Mouse (Mus musculus): ENCODE data around the gene Agbl1. TPM values are rescaled to one million over a fixed set of nuclear protein-coding genes. Genes with fewer than 3 reads are reported as not detected.

Agbl1 gene
- polyA plus RNA-seq, 1 experiment from 2014 or later, result 0.18 TPM

DNA sequence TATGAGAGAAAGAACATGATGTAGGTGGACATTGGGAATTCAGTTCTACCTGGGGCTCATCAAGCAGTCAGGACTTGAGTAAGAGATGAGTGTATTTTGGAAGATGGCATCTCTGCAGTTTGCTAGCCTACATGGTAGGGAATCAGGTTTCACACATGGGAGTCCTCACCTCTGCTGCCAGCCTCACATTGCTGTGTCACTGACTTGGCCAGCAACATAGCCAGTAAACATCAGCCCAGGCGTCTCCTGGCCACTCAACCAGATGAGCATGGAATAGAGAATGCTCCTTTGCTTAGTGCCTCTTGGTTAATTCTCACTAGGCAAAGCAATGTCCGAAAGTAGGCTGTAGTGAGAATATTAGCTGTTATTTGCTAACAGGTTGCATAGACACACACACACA is 255.9 kb downstream of the Agbl1 start:
- H3K9ac ChIP-seq, result no peak overlapping the region
- H3K4me3 ChIP-seq, result no peak overlapping the region
- H3K36me3 ChIP-seq, result no peaks in the 10 kb centered on the region
- H3K27me3 ChIP-seq, result no peaks in the 10 kb centered on the region
- ATAC-seq (ENCODE audit: insufficient number of reproducible peaks, low FRiP score, low TSS enrichment, low read depth), result no peak
- no peak overlapping the region for H3K27ac ChIP-seq
- no peaks in the 10 kb centered on the region for H3K4me1 ChIP-seq
- no peak overlapping the region for H3K4me2 ChIP-seq
- WGBS, result 71% methylated on average over 2 of the region's 2 CpGs
- H3K9me3 ChIP-seq, result no peaks in the 10 kb centered on the region

DNA sequence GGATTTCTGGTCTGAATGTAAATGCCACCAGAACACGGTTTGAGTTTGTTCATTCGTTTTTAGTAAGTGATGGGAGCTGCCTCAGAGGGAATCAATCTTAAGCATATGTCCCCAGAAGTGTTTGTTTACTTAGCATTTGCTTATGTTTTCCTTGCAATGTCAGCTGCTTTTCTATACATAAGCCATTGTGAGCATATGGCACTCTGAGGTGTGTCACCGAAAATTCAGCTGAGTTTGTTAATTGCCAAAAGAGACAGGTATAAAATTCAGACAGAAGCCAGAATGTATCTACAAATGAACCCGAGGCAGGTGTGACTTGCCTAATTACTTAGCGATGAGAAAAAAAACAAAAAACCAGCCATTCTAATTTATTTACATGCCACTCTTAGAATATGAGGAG is 257.8 kb downstream of the Agbl1 start:
- Histone ChIP-seq H3K4me3 (no peak overlapping the region), H3K4me1 (no peaks in the 10 kb centered on the region), H3K9me3 (no peaks in the 10 kb centered on the region), H3K9ac (no peak overlapping the region), H3K27me3 (no peaks in the 10 kb centered on the region), H3K4me2 (no peak overlapping the region), H3K27ac (no peak overlapping the region), H3K36me3 (no peaks in the 10 kb centered on the region)
- WGBS, result 74% methylated on average over 5 of the region's 5 CpGs
- ATAC-seq (ENCODE audit: insufficient number of reproducible peaks, low FRiP score, low TSS enrichment, low read depth), result no peak

DNA sequence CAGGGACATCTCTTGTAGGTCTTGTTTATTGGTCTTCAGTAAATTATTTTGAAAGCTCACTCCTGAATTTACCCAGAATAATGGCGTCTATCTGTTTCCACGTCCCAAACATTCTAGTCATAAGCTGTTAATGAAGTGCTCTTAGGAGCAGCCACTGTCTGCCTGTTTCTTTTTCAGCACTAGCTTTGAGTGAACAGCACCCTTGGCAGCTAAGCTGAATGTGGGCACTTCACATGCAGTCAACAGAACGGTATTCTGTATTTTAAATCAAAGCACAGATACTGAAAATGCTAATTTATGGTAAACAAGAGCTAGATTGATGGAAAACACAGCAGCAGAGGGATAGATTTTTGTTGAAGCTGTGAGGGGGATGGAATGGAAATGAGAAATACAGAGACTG is 294.6 kb downstream of the Agbl1 start:
- no peak overlapping the region for H3K27ac ChIP-seq
- 40% methylated on average over 3 of the region's 3 CpGs for WGBS
- H3K27me3 ChIP-seq, result no peaks in the 10 kb centered on the region
- no peaks in the 10 kb centered on the region for H3K36me3 ChIP-seq
- no peaks in the 10 kb centered on the region for H3K9me3 ChIP-seq
- no peak overlapping the region for H3K9ac ChIP-seq
- no peaks in the 10 kb centered on the region for H3K4me1 ChIP-seq
- ATAC-seq (ENCODE audit: insufficient number of reproducible peaks, low FRiP score, low TSS enrichment, low read depth), result no peak
- no peak overlapping the region for H3K4me2 ChIP-seq
- H3K4me3 ChIP-seq, result no peak overlapping the region

DNA sequence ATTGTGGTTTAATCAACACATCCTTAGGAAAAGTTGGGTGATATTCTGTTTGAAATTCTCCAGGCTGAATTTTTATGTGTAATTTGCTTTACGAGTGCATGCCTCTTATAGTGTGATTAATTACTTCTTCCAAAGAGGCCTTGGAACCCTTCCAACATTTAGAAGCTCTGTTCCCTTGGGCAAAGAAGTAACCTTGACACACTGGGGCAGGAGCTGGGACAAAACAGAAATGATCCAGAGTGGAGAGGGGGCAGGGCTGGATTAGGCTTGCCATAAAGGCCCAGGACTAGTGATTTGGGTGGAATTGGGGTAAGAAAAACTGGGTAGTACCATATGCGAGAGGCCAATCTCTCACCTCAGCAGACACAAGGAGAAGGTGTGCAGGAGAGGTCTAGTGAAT is 316.8 kb downstream of the Agbl1 start:
- 21% methylated on average over 2 of the region's 2 CpGs for WGBS
- Histone ChIP-seq H3K27ac (no peak overlapping the region), H3K9me3 (no peaks in the 10 kb centered on the region), H3K27me3 (peaks cover 7% of the 10 kb centered on the region; the same call in 1 of the 2 replicates), H3K9ac (no peak overlapping the region), H3K4me1 (no peaks in the 10 kb centered on the region), H3K4me3 (no peak overlapping the region), H3K4me2 (no peak overlapping the region), H3K36me3 (no peaks in the 10 kb centered on the region)
- no peak for ATAC-seq (ENCODE audit: insufficient number of reproducible peaks, low FRiP score, low TSS enrichment, low read depth)

DNA sequence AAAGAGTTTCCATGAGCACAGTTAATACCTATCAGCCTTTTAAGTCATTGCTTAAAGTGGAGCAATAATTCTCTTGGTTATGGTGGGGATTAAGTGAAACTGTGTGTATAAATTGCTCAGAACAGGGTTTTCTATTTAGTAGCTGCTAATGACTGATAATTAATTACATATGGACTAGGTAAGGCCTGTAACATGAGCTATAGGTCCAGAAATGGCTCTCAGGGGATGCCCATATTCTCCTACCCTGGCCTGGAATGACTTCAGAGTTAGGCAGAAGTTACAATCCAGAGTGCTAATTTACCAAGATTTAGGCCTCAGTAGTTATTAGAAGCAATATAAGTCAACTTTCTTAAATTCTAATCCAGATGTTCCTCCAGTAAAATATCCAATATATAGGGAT is 317.6 kb downstream of the Agbl1 start:
- ATAC-seq (ENCODE audit: insufficient number of reproducible peaks, low FRiP score, low TSS enrichment, low read depth), result no peak
- Histone ChIP-seq H3K4me2 (no peak overlapping the region), H3K4me3 (no peak overlapping the region), H3K27ac (no peak overlapping the region), H3K9ac (no peak overlapping the region), H3K36me3 (no peaks in the 10 kb centered on the region), H3K4me1 (no peaks in the 10 kb centered on the region), H3K27me3 (peaks cover 7% of the 10 kb centered on the region; the same call in 1 of the 2 replicates), H3K9me3 (no peaks in the 10 kb centered on the region)

DNA sequence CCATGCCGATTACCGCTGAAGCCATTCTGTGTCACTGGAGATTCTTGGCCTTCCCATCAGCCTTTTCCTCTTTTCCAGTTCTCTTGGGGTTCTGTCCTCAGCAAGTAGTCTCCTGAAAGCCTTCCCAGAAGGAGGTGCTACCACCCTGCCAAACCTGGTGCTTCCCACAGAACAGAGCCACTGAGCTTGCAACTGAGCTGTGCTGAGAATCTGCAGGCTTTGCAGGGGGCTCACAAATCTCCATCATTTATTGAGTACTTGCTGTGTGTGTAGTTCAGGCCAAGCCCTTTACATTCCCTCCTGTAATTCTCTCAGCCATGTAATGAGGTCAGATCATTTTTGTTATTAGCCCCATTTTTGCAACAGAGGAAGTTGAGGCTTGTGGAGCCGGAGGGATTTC is 322.2 kb downstream of the Agbl1 start:
- Histone ChIP-seq H3K4me1 (no peaks in the 10 kb centered on the region), H3K9me3 (no peaks in the 10 kb centered on the region), H3K27me3 (no peaks in the 10 kb centered on the region), H3K4me3 (no peak overlapping the region), H3K36me3 (no peaks in the 10 kb centered on the region), H3K9ac (no peak overlapping the region), H3K4me2 (no peak overlapping the region), H3K27ac (no peak overlapping the region)
- ATAC-seq (ENCODE audit: insufficient number of reproducible peaks, low FRiP score, low TSS enrichment, low read depth), result no peak
- WGBS, result 37% methylated on average over 3 of the region's 3 CpGs

DNA sequence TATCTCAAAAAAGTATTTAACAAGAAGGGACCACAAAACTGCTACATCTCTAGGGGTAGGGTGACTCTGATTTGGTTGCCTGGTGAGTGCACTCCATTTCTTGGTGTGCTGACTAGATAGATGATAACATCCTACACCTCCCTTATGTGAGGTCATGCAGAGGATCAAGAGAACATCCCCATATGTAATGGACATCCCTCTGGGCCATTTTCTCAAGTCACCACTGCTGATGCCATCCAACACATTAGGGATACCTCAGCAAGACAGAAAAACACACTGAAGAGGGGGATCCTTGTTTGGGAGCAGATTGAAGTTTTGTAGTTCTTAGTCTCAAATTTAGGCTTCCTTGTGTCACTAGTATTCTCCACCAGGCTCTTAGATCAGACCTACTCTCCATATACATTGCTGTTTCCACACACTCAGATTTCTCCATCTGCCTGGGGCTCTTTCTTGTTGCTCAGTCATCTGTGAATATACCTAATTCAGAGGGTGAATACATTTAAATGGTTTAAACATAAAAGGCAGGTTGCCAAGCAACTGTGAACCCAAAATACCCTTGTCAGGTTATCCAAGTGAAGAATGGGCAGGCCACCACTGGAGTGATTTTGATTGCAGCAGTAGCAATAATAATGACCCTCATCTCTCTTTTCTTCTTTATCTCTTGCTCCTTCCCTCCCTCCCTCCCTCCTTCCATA is 331.0 kb downstream of the Agbl1 start:
- Histone ChIP-seq H3K27ac (no peak overlapping the region), H3K4me1 (no peaks in the 10 kb centered on the region), H3K36me3 (no peaks in the 10 kb centered on the region), H3K9me3 (no peaks in the 10 kb centered on the region), H3K4me2 (no peak overlapping the region), H3K4me3 (no peak overlapping the region), H3K9ac (no peak overlapping the region), H3K27me3 (no peaks in the 10 kb centered on the region)
- no peak for ATAC-seq (ENCODE audit: insufficient number of reproducible peaks, low FRiP score, low TSS enrichment, low read depth)

DNA sequence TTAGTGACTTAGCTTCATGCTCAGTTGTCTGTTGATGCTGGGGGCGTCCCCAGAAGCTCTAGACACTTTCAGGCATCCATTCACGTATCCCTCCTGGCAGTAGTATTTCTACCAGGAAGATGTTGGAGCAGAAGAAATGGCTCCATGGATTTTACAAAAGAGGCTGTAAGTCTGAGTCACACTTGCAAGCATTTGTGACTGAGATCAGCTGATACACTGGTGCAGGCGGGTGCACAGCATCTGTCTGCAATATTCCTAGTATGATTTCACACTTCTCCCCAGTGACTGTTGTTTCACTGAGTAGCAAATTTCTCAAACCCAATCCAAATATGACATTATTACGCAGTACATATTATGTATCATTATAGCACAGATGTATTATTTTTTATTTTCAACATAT is 332.8 kb downstream of the Agbl1 start:
- ATAC-seq (ENCODE audit: insufficient number of reproducible peaks, low FRiP score, low TSS enrichment, low read depth), result no peak
- no peaks in the 10 kb centered on the region for H3K36me3 ChIP-seq
- no peaks in the 10 kb centered on the region for H3K9me3 ChIP-seq
- 79% methylated on average over 4 of the region's 4 CpGs for WGBS
- no peak overlapping the region for H3K9ac ChIP-seq
- no peak overlapping the region for H3K4me2 ChIP-seq
- H3K4me3 ChIP-seq, result no peak overlapping the region
- H3K27me3 ChIP-seq, result no peaks in the 10 kb centered on the region
- no peaks in the 10 kb centered on the region for H3K4me1 ChIP-seq
- no peak overlapping the region for H3K27ac ChIP-seq

DNA sequence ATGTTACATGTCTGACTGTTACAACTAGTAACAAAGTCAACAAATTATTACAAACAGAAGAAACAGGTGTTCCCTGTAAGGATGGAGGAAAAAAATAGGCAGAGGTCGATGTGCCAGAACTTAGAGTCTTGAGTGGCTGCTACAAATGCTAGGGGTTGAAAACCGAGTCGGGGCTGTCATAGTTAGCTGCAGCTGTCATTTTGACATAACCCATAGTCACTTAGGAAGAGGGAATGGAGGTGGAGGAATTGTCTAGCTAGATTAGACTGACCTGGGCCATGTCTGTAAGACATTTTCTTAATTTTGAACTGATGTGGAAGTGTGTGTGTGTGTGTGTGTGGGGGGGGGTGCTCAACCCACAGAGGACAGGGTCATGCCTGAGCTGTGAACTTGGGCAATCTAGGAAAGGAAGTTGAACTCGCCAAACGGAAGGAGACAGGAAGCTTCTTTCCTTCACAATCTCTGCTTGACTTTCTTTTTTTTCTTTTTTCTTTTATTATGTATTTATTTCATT is 364.9 kb downstream of the Agbl1 start:
- Histone ChIP-seq H3K27me3 (no peaks in the 10 kb centered on the region), H3K27ac (no peak overlapping the region), H3K4me3 (no peak overlapping the region), H3K9ac (no peak overlapping the region), H3K4me1 (no peaks in the 10 kb centered on the region), H3K4me2 (no peak overlapping the region), H3K9me3 (no peaks in the 10 kb centered on the region), H3K36me3 (no peaks in the 10 kb centered on the region)
- ATAC-seq (ENCODE audit: insufficient number of reproducible peaks, low FRiP score, low TSS enrichment, low read depth), result no peak
- WGBS, result 57% methylated on average over 5 of the region's 5 CpGs

DNA sequence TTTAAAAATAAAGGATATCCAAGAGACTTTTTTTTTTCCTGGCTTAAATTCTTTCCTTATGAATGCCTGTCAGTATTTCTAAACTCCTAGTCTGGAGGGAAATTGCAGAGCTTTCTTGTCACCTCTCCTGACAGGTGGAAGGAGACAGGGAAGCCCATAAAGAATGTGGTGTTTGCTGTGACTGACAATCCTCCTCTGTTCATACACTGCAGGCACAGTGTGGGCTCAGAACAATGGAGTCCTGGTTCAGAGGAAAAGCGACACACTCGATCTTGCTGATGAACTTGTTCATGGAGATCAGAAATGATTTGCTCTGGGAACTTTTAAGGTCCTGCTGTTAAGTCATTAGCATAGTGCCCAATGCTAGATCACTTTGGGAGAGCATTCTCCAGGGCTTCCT is 368.1 kb downstream of the Agbl1 start:
- no peak for ATAC-seq (ENCODE audit: insufficient number of reproducible peaks, low FRiP score, low TSS enrichment, low read depth)
- no peaks in the 10 kb centered on the region for H3K9me3 ChIP-seq
- 53% methylated on average over 2 of the region's 2 CpGs for WGBS

DNA sequence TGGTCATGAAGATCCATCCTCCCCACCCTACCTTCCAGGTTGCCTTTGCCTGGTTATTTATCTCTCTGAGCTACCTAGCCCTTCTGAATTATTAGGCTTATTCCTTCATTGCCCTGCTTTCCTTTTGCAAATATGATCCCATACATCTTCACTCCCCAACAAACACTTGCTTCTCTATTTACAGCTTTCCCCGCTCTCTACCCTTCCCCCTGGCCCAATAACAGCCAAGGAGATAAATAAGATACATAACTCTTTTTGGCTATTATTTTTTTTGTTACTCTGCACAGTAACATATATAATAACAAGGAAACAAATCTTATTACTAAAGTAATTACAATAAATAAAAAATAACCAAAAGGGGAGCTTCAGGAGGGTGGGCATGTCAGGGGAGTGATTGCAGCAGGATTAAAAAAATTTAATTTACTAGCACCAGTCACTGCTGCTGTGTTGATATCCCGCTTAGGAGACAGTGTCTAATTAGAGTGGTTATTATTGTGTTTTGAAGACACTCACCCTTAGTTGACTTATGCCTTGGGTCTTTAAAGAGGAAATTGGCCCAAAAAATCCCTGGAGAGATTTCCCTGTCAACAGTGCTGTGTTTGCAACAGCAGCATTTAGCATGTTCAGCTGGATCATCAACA is 370.5 kb downstream of the Agbl1 start:
- 67% methylated on average over 2 of the region's 2 CpGs for WGBS
- Histone ChIP-seq H3K4me1 (no peaks in the 10 kb centered on the region), H3K4me3 (no peak overlapping the region), H3K9me3 (no peaks in the 10 kb centered on the region), H3K27me3 (no peaks in the 10 kb centered on the region), H3K27ac (no peak overlapping the region), H3K9ac (no peak overlapping the region), H3K36me3 (no peaks in the 10 kb centered on the region), H3K4me2 (no peak overlapping the region)
- ATAC-seq (ENCODE audit: insufficient number of reproducible peaks, low FRiP score, low TSS enrichment, low read depth), result no peak

More for the DNA sequence above, 368.1 kb downstream of the Agbl1 start:
- Histone ChIP-seq H3K4me1 (no peaks in the 10 kb centered on the region), H3K27ac (no peak overlapping the region), H3K9ac (no peak overlapping the region), H3K27me3 (no peaks in the 10 kb centered on the region), H3K4me2 (no peak overlapping the region), H3K4me3 (no peak overlapping the region), H3K36me3 (no peaks in the 10 kb centered on the region)

DNA sequence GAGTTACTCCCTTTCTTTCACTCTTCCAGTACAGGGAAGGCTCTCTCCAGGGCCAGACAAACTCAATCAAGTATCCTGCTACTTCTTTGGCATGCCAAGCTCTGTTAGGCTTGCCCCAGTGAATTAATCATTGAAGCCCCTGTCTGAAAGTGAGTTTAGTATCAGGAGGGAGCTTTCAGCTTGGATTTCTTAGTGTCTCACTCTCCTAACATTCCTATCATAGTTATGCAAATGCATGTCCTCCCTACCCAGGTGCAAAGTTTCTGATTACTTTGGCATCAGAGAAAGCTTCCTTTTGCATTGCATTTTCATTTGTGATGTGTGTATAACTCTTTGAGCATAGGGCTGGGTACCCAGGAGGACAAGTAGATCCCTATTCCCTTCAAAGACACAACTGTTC is 399.8 kb downstream of the Agbl1 start:
- no peaks in the 10 kb centered on the region for H3K27me3 ChIP-seq
- no peaks in the 10 kb centered on the region for H3K36me3 ChIP-seq
- H3K27ac ChIP-seq, result no peak overlapping the region
- H3K4me2 ChIP-seq, result no peak overlapping the region
- H3K9me3 ChIP-seq, result no peaks in the 10 kb centered on the region
- H3K4me1 ChIP-seq, result no peaks in the 10 kb centered on the region
- no peak overlapping the region for H3K4me3 ChIP-seq
- no peak overlapping the region for H3K9ac ChIP-seq
- ATAC-seq (ENCODE audit: insufficient number of reproducible peaks, low FRiP score, low TSS enrichment, low read depth), result no peak

Data from limb, embryonic 15.5 days (tissue).